Mouse (Mus musculus): Measurements from ENCODE around the gene Nol12. TPM values are rescaled to one million over a fixed set of nuclear protein-coding genes. Genes with fewer than 3 reads are reported as not detected.

The Nol12 gene
- polyA plus RNA-seq, 1 experiment, result 101 TPM

DNA sequence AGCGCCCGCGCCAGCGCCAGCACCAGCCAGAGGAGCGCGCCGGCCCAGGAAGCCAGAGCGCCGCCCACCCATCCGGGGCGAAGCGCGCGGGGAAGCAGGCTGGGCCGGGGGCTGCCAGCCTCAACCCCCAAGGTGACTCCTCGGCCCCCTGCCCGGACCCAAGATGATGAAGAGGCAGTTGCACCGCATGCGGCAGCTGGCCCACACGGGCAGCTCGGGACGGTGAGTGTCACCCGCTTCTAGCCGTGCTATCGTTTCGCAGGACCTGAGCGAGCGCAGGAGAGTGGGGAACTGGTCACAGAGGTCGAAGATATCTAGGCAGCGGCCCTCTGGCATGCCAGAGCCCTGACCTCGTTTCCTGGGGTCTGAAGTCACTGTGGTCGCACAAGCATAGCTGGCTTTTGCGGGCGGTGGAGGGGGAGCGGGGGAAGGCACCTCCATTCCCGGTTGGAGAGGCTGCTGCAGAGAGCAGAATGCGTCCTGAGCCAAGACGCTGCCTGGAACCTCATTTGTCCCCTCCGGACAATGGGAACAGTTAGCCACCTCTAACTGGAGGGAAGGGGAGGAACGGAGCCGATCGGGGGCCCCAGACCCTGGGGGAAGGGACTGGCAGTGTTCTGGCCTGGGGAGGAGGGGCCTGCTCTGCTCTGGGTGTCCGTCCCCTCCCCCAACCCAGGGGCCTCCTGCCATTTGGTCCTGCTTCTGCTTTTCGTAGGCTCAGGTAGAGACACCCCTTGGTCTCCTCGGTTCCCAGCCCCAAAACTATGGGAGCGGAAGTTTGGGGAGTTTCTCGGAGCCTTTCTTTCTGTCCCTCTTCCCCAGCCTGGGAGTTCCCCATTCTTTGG, 34.8 kb upstream of the Nol12 start, which contains the start of gene Sh3bp1:
Gene Sh3bp1, plus strand, starts transcription at position 29 of the 845 bp plus-strand sequence.
- Histone ChIP-seq H3K36me3 (ENCODE audit: control insufficient read depth, insufficient read depth) (peaks cover 6% of the 10 kb centered on the region), H3ac (ENCODE audit: control insufficient read depth, insufficient read length) (peak within 1 kb of the TSS; percentile 21), H3K27me3 (ENCODE audit: control insufficient read depth, insufficient read depth, insufficient read length) (no peaks in the 10 kb centered on the region), H3K79me2 (ENCODE audit: control insufficient read depth, insufficient read depth) (no peaks in the 10 kb centered on the region), H3K4me2 (ENCODE audit: low read depth) (peak within 1 kb of the TSS; percentile 99), H3K4me3 (peak within 1 kb of the TSS; percentile 49)
- no peak for TF ChIP-seq CEBPB (IDR thresholded peaks at IDR 0.05; ENCODE audit: insufficient read depth, poor library complexity, severe bottlenecking)
- no peak for TF ChIP-seq SRF (IDR thresholded peaks at IDR 0.05; ENCODE audit: control insufficient read depth, insufficient read length, low read depth)
- no peak for TF ChIP-seq TCF12 (IDR thresholded peaks at IDR 0.05; ENCODE audit: insufficient read depth, poor library complexity, severe bottlenecking)
- peak; percentile 53 for TF ChIP-seq POLR2AphosphoS2 (IDR thresholded peaks at IDR 0.05; ENCODE audit: insufficient read length, low read depth)
- TF ChIP-seq MYOG (IDR thresholded peaks at IDR 0.05; ENCODE audit: control insufficient read depth in 1 of 3, insufficient read depth in 1 of 3, insufficient read length in 2 of 3, low read depth in 2 of 3), result peak in 2 of 3 experiments; percentile 18 to 46
- peak in 1 of 3 experiments; percentile 44 for TF ChIP-seq MYOD1 (IDR thresholded peaks at IDR 0.05; ENCODE audit: control insufficient read depth in 1 of 3, insufficient read length in 2 of 3, low read depth in 2 of 3)
- peak; percentile 74 for TF ChIP-seq POLR2A (IDR thresholded peaks at IDR 0.05; ENCODE audit: insufficient read length, low read depth)
- no peak for TF ChIP-seq MAX (IDR thresholded peaks at IDR 0.05; ENCODE audit: low read depth)
- TF ChIP-seq TCF3 (IDR thresholded peaks at IDR 0.05; ENCODE audit: insufficient read length, low read depth), result no peak
- TF ChIP-seq E2F4 (IDR thresholded peaks at IDR 0.05; ENCODE audit: insufficient read depth), result no peak
- no peak for TF ChIP-seq REST (IDR thresholded peaks at IDR 0.05; ENCODE audit: insufficient read depth, insufficient read length)
- no peak for TF ChIP-seq USF1 (IDR thresholded peaks at IDR 0.05; ENCODE audit: low read depth)

DNA sequence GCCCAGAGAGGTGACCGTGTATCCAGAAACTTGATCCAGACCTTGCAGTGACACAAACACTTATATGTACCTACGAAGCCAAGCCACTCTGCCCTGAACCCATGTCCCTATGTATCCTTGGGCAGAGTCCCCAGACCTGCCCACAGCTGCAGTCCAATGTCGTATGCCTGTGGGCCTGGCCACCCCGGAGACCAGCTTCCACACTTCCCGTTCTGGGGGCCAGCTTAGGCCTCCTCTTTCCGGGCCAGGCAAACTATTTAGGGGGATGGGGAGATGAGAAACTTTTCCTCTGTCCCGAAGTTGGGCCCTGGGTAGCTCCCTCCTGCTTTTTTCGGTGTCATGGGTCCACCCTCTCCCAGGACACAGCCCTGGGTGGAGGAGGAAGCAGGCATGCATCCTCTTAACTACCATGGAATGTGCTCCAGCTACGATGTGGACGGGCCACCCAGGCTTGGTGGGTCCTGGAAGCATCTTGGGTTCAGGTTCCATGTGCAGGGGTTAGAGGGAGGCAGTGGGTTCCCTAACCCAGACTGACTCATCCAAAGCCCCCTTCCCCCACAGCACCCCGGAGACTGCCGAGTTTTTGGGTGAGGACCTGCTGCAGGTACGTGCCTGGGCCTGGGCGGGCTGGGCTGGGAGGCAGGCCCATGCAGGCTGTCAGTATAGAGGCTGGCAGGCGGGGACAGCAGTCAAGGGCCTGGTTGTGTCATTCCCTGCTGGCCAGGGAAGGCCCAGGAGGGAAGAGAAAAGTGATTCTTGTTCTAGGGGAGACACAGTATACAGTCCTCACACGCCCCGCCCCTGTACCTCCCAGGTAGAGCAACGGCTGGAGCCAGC, 33.9 kb upstream of the Nol12 start:
- Histone ChIP-seq H3K79me2 (ENCODE audit: control insufficient read depth, insufficient read depth) (no peaks in the 10 kb centered on the region), H3K4me2 (ENCODE audit: low read depth) (peak overlapping the region; percentile 99), H3K36me3 (ENCODE audit: control insufficient read depth, insufficient read depth) (peaks cover 6% of the 10 kb centered on the region), H3ac (ENCODE audit: control insufficient read depth, insufficient read length) (peak overlapping the region; percentile 21), H3K4me3 (peak overlapping the region; percentile 49), H3K27me3 (ENCODE audit: control insufficient read depth, insufficient read depth, insufficient read length) (no peaks in the 10 kb centered on the region)
- TF ChIP-seq POLR2AphosphoS2 (IDR thresholded peaks at IDR 0.05; ENCODE audit: insufficient read length, low read depth) (no peak), MYOD1 (IDR thresholded peaks at IDR 0.05; ENCODE audit: control insufficient read depth in 1 of 3, insufficient read length in 2 of 3, low read depth in 2 of 3) (no peak), E2F4 (IDR thresholded peaks at IDR 0.05; ENCODE audit: insufficient read depth) (no peak), MAX (IDR thresholded peaks at IDR 0.05; ENCODE audit: low read depth) (no peak), TCF12 (IDR thresholded peaks at IDR 0.05; ENCODE audit: insufficient read depth, poor library complexity, severe bottlenecking) (no peak), CEBPB (IDR thresholded peaks at IDR 0.05; ENCODE audit: insufficient read depth, poor library complexity, severe bottlenecking) (no peak), REST (IDR thresholded peaks at IDR 0.05; ENCODE audit: insufficient read depth, insufficient read length) (no peak), SRF (IDR thresholded peaks at IDR 0.05; ENCODE audit: control insufficient read depth, insufficient read length, low read depth) (no peak), TCF3 (IDR thresholded peaks at IDR 0.05; ENCODE audit: insufficient read length, low read depth) (no peak), POLR2A (IDR thresholded peaks at IDR 0.05; ENCODE audit: insufficient read length, low read depth) (no peak), MYOG (IDR thresholded peaks at IDR 0.05; ENCODE audit: control insufficient read depth in 1 of 3, insufficient read depth in 1 of 3, insufficient read length in 2 of 3, low read depth in 2 of 3) (no peak), USF1 (IDR thresholded peaks at IDR 0.05; ENCODE audit: low read depth) (no peak)

DNA sequence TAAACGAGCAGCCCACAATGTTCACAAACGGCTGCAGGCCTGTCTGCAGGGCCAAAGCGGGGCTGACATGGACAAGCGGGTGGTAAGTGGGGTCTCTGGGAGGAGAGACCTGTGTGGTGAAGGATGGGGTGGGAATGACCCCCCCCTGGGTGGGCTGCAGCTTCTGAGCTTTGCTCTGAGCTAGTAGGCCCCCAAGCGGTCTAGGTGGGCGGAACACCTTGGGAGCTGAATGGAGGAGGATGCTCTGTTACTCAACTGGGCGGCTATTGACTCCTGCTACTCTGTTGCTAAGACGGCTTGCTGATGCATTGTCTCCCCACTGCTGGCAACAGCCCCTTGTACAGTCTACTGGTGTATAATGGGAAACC, 33.3 kb upstream of the Nol12 start:
- H3K4me3 ChIP-seq, result no peak overlapping the region
- TF ChIP-seq POLR2A (IDR thresholded peaks at IDR 0.05; ENCODE audit: insufficient read length, low read depth) (no peak), MAX (IDR thresholded peaks at IDR 0.05; ENCODE audit: low read depth) (no peak), SRF (IDR thresholded peaks at IDR 0.05; ENCODE audit: control insufficient read depth, insufficient read length, low read depth) (no peak), MYOG (IDR thresholded peaks at IDR 0.05; ENCODE audit: control insufficient read depth in 1 of 3, insufficient read depth in 1 of 3, insufficient read length in 2 of 3, low read depth in 2 of 3) (no peak), TCF3 (IDR thresholded peaks at IDR 0.05; ENCODE audit: insufficient read length, low read depth) (no peak), MYOD1 (IDR thresholded peaks at IDR 0.05; ENCODE audit: control insufficient read depth in 1 of 3, insufficient read length in 2 of 3, low read depth in 2 of 3) (no peak), REST (IDR thresholded peaks at IDR 0.05; ENCODE audit: insufficient read depth, insufficient read length) (no peak), CEBPB (IDR thresholded peaks at IDR 0.05; ENCODE audit: insufficient read depth, poor library complexity, severe bottlenecking) (no peak), USF1 (IDR thresholded peaks at IDR 0.05; ENCODE audit: low read depth) (no peak), TCF12 (IDR thresholded peaks at IDR 0.05; ENCODE audit: insufficient read depth, poor library complexity, severe bottlenecking) (no peak), E2F4 (IDR thresholded peaks at IDR 0.05; ENCODE audit: insufficient read depth) (no peak), POLR2AphosphoS2 (IDR thresholded peaks at IDR 0.05; ENCODE audit: insufficient read length, low read depth) (no peak)
- no peaks in the 10 kb centered on the region for H3K79me2 ChIP-seq (ENCODE audit: control insufficient read depth, insufficient read depth)

DNA sequence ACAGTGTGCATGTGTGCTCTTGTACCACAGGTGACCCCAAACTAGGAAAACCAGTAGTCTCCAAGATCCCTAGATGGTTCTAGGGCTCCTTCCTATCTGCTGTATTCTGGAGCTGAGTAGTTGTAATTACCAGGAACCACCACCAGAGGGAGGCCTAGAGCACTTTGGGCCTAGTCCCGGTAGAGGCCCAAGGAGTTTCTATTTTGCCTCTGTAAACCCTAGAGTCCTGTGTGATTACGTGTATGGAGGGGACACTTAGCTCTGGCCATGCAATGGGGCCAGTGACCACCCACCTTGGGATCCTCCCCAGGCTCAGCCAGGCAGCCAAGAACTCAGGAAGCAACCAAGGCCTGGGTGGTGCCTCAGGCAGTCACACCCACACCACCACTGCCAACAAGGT, 31.5 kb upstream of the Nol12 start:
- Histone ChIP-seq H3K79me2 (ENCODE audit: control insufficient read depth, insufficient read depth) (no peaks in the 10 kb centered on the region), H3K4me2 (ENCODE audit: low read depth) (peak overlapping the region; percentile 51), H3K36me3 (ENCODE audit: control insufficient read depth, insufficient read depth) (peaks cover 13% of the 10 kb centered on the region), H3K27me3 (ENCODE audit: control insufficient read depth, insufficient read depth, insufficient read length) (no peaks in the 10 kb centered on the region), H3ac (ENCODE audit: control insufficient read depth, insufficient read length) (no peak overlapping the region), H3K4me3 (no peak overlapping the region)
- TF ChIP-seq MYOG (IDR thresholded peaks at IDR 0.05; ENCODE audit: control insufficient read depth in 1 of 3, insufficient read depth in 1 of 3, insufficient read length in 2 of 3, low read depth in 2 of 3) (no peak), SRF (IDR thresholded peaks at IDR 0.05; ENCODE audit: control insufficient read depth, insufficient read length, low read depth) (no peak), E2F4 (IDR thresholded peaks at IDR 0.05; ENCODE audit: insufficient read depth) (no peak), CEBPB (IDR thresholded peaks at IDR 0.05; ENCODE audit: insufficient read depth, poor library complexity, severe bottlenecking) (no peak), MAX (IDR thresholded peaks at IDR 0.05; ENCODE audit: low read depth) (no peak), TCF3 (IDR thresholded peaks at IDR 0.05; ENCODE audit: insufficient read length, low read depth) (no peak), POLR2A (IDR thresholded peaks at IDR 0.05; ENCODE audit: insufficient read length, low read depth) (no peak), MYOD1 (IDR thresholded peaks at IDR 0.05; ENCODE audit: control insufficient read depth in 1 of 3, insufficient read length in 2 of 3, low read depth in 2 of 3) (no peak), POLR2AphosphoS2 (IDR thresholded peaks at IDR 0.05; ENCODE audit: insufficient read length, low read depth) (no peak), TCF12 (IDR thresholded peaks at IDR 0.05; ENCODE audit: insufficient read depth, poor library complexity, severe bottlenecking) (no peak), REST (IDR thresholded peaks at IDR 0.05; ENCODE audit: insufficient read depth, insufficient read length) (no peak), USF1 (IDR thresholded peaks at IDR 0.05; ENCODE audit: low read depth) (no peak)

More for the DNA sequence above, 33.3 kb upstream of the Nol12 start:
- Histone ChIP-seq H3ac (ENCODE audit: control insufficient read depth, insufficient read length) (no peak overlapping the region), H3K4me2 (ENCODE audit: low read depth) (no peak overlapping the region), H3K27me3 (ENCODE audit: control insufficient read depth, insufficient read depth, insufficient read length) (no peaks in the 10 kb centered on the region), H3K36me3 (ENCODE audit: control insufficient read depth, insufficient read depth) (peaks cover 9% of the 10 kb centered on the region)
